Mouse (Mus musculus) stomach, postnatal 0 days (tissue): Measurements from ENCODE around the gene Nfatc4. TPM values are rescaled to one million over a fixed set of nuclear protein-coding genes. Genes with fewer than 3 reads are reported as not detected.

ENCODE experiments used
- ATAC-seq: fragments of 200-750 bp; cut with Nextera tagmentation; 2 replicates; pipeline ENCODE4 v1.8.0; 2017; ENCODE audit not compliant: low FRiP score, low TSS enrichment
- DNase-seq: peaks from one replicate; pipeline ENCODE4 v3.0.0-alpha.2; 2016; ENCODE audit warnings: low spot score
- H3K27ac ChIP-seq: fragments of 300-500 bp; sonication (generic); replicated peaks from 2 replicates; pipeline ENCODE4 v1.5.1; 2014; ENCODE audit warnings: mild to moderate bottlenecking, control low read depth
- H3K27me3 ChIP-seq: fragments of 300-500 bp; sonication (generic); 2 replicates; pipeline ENCODE4 v1.6.1; 2014; ENCODE audit warnings: low read length; ENCODE audit not compliant: control insufficient read depth, insufficient read depth
- H3K36me3 ChIP-seq: fragments of 300-500 bp; sonication (generic); 2 replicates; pipeline ENCODE4 v1.6.1; 2014; ENCODE audit warnings: low read length, mixed read lengths; ENCODE audit not compliant: control insufficient read depth, insufficient read depth
- H3K4me1 ChIP-seq: fragments of 300-500 bp; sonication (generic); replicated peaks from 2 replicates; pipeline ENCODE4 v1.6.1; 2014; ENCODE audit warnings: antibody characterized with exemption; ENCODE audit not compliant: control insufficient read depth, insufficient read depth
- H3K4me2 ChIP-seq: fragments of 300-500 bp; sonication (generic); replicated peaks from 2 replicates; pipeline ENCODE4 v1.6.1; 2014; ENCODE audit warnings: low read depth, mild to moderate bottlenecking, control low read depth, moderate library complexity
- H3K4me3 ChIP-seq: fragments of 300-500 bp; sonication (generic); 2 replicates; pipeline ENCODE4 v1.5.1; 2014; ENCODE audit warnings: low read depth, low read length, control low read depth
- H3K9ac ChIP-seq: fragments of 300-500 bp; sonication (generic); 2 replicates; pipeline ENCODE4 v1.6.1; 2014; ENCODE audit warnings: mild to moderate bottlenecking, low read length, control low read depth, mixed read lengths
- H3K9me3 ChIP-seq: fragments of 300-500 bp; sonication (generic); 2 replicates; pipeline ENCODE4 v1.6.1; 2016; ENCODE audit warnings: low read length; ENCODE audit not compliant: control insufficient read depth
- CTCF ChIP-seq: IDR thresholded peaks from 2 replicates; pipeline ENCODE4 v1.5.1; 2016; ENCODE audit warnings: antibody characterized with exemption, low read depth, mild to moderate bottlenecking, moderate library complexity
- EP300 ChIP-seq: optimal IDR thresholded peaks from 2 replicates; pipeline ENCODE3; 2016; ENCODE audit warnings: antibody characterized with exemption
- WGBS: fragments of 180-500 bp; shearing (Covaris S2); extraction: QIAGEN DNeasy Blood & Tissue Kit; methylation state at CpG from one replicate; pipeline ENCODE4 v1.1.7; 2014; 5-methylcytosine and 5-hydroxymethylcytosine counted together
- polyA plus RNA-seq: library from polyadenylated mRNA; unstranded; fragments of >200 nt; fragmentation: Nextera tagmentation; extraction: Ambion mirVana; gene quantifications from 2 replicates; pipeline ENCODE4 v1.2.1, GENCODE M21; 2015

Gene Nfatc4
- polyA plus RNA-seq, 1 experiment from 2014 or later: 11.2 TPM

DNA sequence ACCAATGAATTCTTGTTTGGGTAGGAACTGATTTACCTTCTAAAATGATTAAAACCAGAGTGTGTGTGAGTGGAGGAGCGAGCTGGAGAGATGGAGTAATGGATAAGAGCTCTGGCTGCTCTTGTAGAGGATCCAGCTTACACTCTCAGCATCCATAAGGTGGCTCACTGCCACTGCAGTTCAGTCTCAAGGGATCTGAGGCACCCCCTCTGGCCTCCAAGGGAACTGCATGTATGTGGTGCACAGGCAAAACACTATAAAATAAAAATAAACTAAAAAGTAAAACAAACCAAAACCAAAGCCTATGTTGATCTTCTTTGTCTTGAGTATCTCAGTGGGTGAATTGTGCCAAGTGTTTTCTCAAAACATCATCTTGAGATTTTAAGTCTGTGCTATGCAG is 56.7 kb downstream of the Nfatc4 start:
- no peak overlapping the region for H3K9ac ChIP-seq
- TF ChIP-seq CTCF (peak; percentile 94), EP300 (no peak)
- H3K4me3 ChIP-seq: no peak overlapping the region
- DNase-seq: peak; percentile 83
- ATAC-seq: no peak
- H3K27me3 ChIP-seq: no peaks in the 10 kb centered on the region
- H3K27ac ChIP-seq: no peak overlapping the region
- H3K36me3 ChIP-seq: no peaks in the 10 kb centered on the region
- 44% methylated on average over 1 of the region's 1 CpGs for WGBS
- H3K4me2 ChIP-seq: no peak overlapping the region
- no peaks in the 10 kb centered on the region for H3K9me3 ChIP-seq
- peaks cover 2% of the 10 kb centered on the region; the same call in 1 of the 2 replicates for H3K4me1 ChIP-seq

DNA sequence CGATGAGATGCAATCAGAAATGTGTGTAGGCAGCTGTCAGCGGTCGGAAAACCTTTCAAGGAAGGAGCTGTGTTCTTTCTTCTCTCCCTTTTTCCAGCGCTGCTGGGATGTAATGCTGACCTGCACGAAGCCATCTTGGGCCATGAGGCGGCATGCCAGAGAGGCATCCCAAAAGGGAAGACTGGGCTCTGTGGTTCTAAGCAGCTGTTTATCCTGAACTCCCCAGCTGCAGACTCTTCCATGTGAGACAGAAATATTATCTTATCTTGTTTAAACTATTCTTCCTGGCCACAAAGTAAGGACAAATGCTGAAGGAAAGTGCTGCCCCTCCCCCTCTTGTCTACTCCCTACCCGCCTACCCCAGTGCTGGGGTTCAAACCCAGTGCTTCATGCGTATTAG is 58.0 kb downstream of the Nfatc4 start:
- no peak overlapping the region for H3K4me2 ChIP-seq
- ATAC-seq (no peak), DNase-seq (no peak)
- TF ChIP-seq CTCF (no peak), EP300 (no peak)
- H3K36me3 ChIP-seq: no peaks in the 10 kb centered on the region
- no peak overlapping the region for H3K27ac ChIP-seq
- 71% methylated on average over 8 of the region's 8 CpGs for WGBS
- H3K27me3 ChIP-seq: no peaks in the 10 kb centered on the region
- no peak overlapping the region for H3K9ac ChIP-seq
- H3K4me3 ChIP-seq: no peak overlapping the region
- peaks cover 2% of the 10 kb centered on the region; the same call in 1 of the 2 replicates for H3K4me1 ChIP-seq
- H3K9me3 ChIP-seq: no peaks in the 10 kb centered on the region

DNA sequence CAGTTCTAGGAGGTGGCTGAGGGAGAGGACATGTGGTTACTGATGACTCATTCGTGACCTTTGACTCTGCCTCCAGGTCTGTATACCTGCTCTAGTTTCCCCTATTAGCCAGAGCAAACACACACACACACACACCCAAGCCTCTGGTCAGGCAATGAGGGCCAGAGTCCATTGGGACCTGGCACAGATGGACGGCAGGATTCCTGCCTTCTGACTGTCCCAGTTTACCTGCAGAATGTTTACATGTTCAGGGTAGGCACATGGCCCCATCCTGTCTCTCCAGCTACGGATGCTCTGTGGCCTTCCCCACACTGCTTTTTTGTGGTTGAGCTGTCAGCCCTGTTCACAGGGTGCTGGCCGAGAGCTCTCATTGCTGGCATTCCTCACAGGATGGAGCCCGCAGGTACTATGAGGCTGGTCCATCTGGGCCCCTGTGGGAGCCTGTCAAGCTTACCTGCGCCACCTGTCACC is 59.3 kb downstream of the Nfatc4 start:
- ATAC-seq: peak; percentile 88

DNA sequence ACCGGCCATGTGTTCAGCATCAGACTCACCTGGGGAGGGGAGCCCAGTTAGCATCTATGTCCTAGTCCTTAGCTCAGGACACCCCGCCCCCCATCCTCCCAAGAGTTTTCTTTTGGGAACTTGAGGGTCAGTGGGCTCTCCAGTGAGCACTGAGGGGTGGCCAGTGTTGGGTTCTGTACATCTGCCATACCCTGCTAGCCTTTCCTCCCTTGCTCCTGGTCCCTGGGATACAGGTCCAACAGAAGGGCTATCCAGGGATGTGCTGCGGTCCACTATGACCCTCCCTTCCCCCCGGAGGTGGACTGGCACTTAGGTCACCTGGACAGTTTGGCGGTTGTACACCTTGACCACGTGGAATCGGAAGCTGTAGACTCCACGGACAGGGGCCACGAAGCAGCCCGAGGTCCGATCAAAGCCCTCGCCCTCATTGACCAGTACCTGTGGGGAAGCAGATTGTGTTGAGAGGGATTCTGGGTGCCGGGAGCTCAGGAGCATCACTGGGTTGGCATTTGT is 60.3 kb downstream of the Nfatc4 start:
- Histone ChIP-seq H3K27me3 (no peaks in the 10 kb centered on the region), H3K4me3 (no peak overlapping the region), H3K9ac (no peak overlapping the region), H3K4me1 (peaks cover 2% of the 10 kb centered on the region; the same call in 1 of the 2 replicates), H3K36me3 (peaks cover 10% of the 10 kb centered on the region), H3K4me2 (no peak overlapping the region), H3K27ac (peak overlapping the region; percentile 86), H3K9me3 (no peaks in the 10 kb centered on the region)
- WGBS: 93% methylated on average over 13 of the region's 13 CpGs
- ATAC-seq (no peak), DNase-seq (no peak)
- TF ChIP-seq CTCF: no peak
- TF ChIP-seq EP300: no peak

More for the DNA sequence above, 59.3 kb downstream of the Nfatc4 start:
- Histone ChIP-seq H3K36me3 (peaks cover 5% of the 10 kb centered on the region), H3K4me2 (no peak overlapping the region), H3K27ac (peak overlapping the region; percentile 86), H3K4me3 (no peak overlapping the region), H3K9ac (0 out of 2 replicates have a peak overlapping the region, but pooled peaks have one; percentile 27), H3K4me1 (peaks cover 2% of the 10 kb centered on the region; the same call in 1 of the 2 replicates), H3K9me3 (no peaks in the 10 kb centered on the region), H3K27me3 (no peaks in the 10 kb centered on the region)
- TF ChIP-seq CTCF: no peak
- TF ChIP-seq EP300: no peak
- DNase-seq: peak; percentile 85
- WGBS: 36% methylated on average over 6 of the region's 6 CpGs

Other genes starting within 250 kb of the Nfatc4 start
- 0.30 and 0.35 TPM in 2 replicates for gene Fitm1, start 247.5 kb upstream of the Nfatc4 start, polyA plus RNA-seq
- 130 and 136 TPM in 2 replicates for gene Psme1, start 245.0 kb upstream of the Nfatc4 start, polyA plus RNA-seq
- gene Emc9, start 237.8 kb upstream of the Nfatc4 start, polyA plus RNA-seq: 13.1 and 14.5 TPM in 2 replicates
- gene Psme2, start 232.0 kb upstream of the Nfatc4 start, polyA plus RNA-seq: 268 and 316 TPM in 2 replicates
- 9.5 and 11.3 TPM in 2 replicates for gene Rnf31, start 231.4 kb upstream of the Nfatc4 start, polyA plus RNA-seq
- gene Irf9, start 219.6 kb upstream of the Nfatc4 start, polyA plus RNA-seq: 14.1 and 14.7 TPM in 2 replicates
- 4.5 TPM in 2 replicates for gene Rec8, start 205.1 kb upstream of the Nfatc4 start, polyA plus RNA-seq
- gene Ipo4, start 187.2 kb upstream of the Nfatc4 start, polyA plus RNA-seq: 28.8 and 38.3 TPM in 2 replicates
- 1.2 and 1.3 TPM in 2 replicates for gene Gm49378, start 185.2 kb upstream of the Nfatc4 start, polyA plus RNA-seq
- 71.7 and 75.6 TPM in 2 replicates for gene Tm9sf1, start 179.3 kb upstream of the Nfatc4 start, polyA plus RNA-seq
- gene Tssk4, start 173.0 kb upstream of the Nfatc4 start, polyA plus RNA-seq: 0.46 and 0.57 TPM in 2 replicates
- 46.5 and 50.6 TPM in 2 replicates for gene Mdp1, start 162.6 kb upstream of the Nfatc4 start, polyA plus RNA-seq
- gene Gmpr2, start 151.2 kb upstream of the Nfatc4 start, polyA plus RNA-seq: 24.8 and 26.8 TPM in 2 replicates
- 402 and 425 TPM in 2 replicates for gene Nedd8, start 151.0 kb upstream of the Nfatc4 start, polyA plus RNA-seq
- 17.5 and 17.8 TPM in 2 replicates for gene Tinf2, start 141.3 kb upstream of the Nfatc4 start, polyA plus RNA-seq
- 79.0 and 80.6 TPM in 2 replicates for gene Tgm1, start 109.2 kb upstream of the Nfatc4 start, polyA plus RNA-seq
- 25.7 and 27.3 TPM in 2 replicates for gene Rabggta, start 100.9 kb upstream of the Nfatc4 start, polyA plus RNA-seq
- 92.3 and 99.5 TPM in 2 replicates for gene Dhrs1, start 77.5 kb upstream of the Nfatc4 start, polyA plus RNA-seq
- gene Nop9, start 77.5 kb upstream of the Nfatc4 start, polyA plus RNA-seq: 16.8 and 19.8 TPM in 2 replicates
- 12.3 and 13.6 TPM in 2 replicates for gene Cideb, start 64.7 kb upstream of the Nfatc4 start, polyA plus RNA-seq
- 3.2 and 3.8 TPM in 2 replicates for gene Ltb4r2, start 61.7 kb upstream of the Nfatc4 start, polyA plus RNA-seq
- gene Ltb4r1, start 57.2 kb upstream of the Nfatc4 start, polyA plus RNA-seq: 1.8 TPM in 2 replicates
- 2.3 and 2.5 TPM in 2 replicates for gene Adcy4, start 39.0 kb upstream of the Nfatc4 start, polyA plus RNA-seq
- 8.7 and 13.2 TPM in 2 replicates for gene Ripk3, start 34.3 kb upstream of the Nfatc4 start, polyA plus RNA-seq
- gene Nynrin, start 30.9 kb downstream of the Nfatc4 start, polyA plus RNA-seq: 2.8 and 3.2 TPM in 2 replicates
- gene Cbln3, start 61.2 kb downstream of the Nfatc4 start, polyA plus RNA-seq: 0.56 and 0.65 TPM in 2 replicates
- 6.4 and 7.5 TPM in 2 replicates for gene Khnyn, start 61.8 kb downstream of the Nfatc4 start, polyA plus RNA-seq
- 48.4 and 52.0 TPM in 2 replicates for gene Sdr39u1, start 77.1 kb downstream of the Nfatc4 start, polyA plus RNA-seq
- gene Cma1, start 121.5 kb downstream of the Nfatc4 start, polyA plus RNA-seq: 15.4 and 17.5 TPM in 2 replicates
- 0.23 TPM in 1 of 2 replicates, not detected in the other for gene Cma2, start 127.8 kb downstream of the Nfatc4 start, polyA plus RNA-seq
- 0.13 TPM in 1 of 2 replicates, not detected in the other for gene Mcpt1, start 194.8 kb downstream of the Nfatc4 start, polyA plus RNA-seq
- gene Mcpt9, start 207.4 kb downstream of the Nfatc4 start, polyA plus RNA-seq: not detected in 2 replicates
- gene Mcpt2, start 218.9 kb downstream of the Nfatc4 start, polyA plus RNA-seq: 1.7 and 1.8 TPM in 2 replicates
- 3.7 TPM in 2 replicates for gene Mcpt4, start 239.2 kb downstream of the Nfatc4 start, polyA plus RNA-seq